In genomic region chr2:73313117-73313501, GRCm38 (mm10) we compare ENCODE assay signal across 8 mouse cellular contexts. TPM values are rescaled to one million over a fixed set of nuclear protein-coding genes. Genes with fewer than 3 reads are reported as not detected.
DNase-seq lines count a peak whose midpoint lies in the region; ATAC-seq lines count a peak whose summit lies in the region.

No protein-coding gene starts in this region.

- H3K4me3 ChIP-seq in intestine, embryonic 14.5 days (ENCODE audit: low read depth, low read length), result peak overlapping the region; percentile 99
- H3K4me3 ChIP-seq in limb, embryonic 11.5 days (ENCODE audit: low read depth, low read length), result peak overlapping the region; percentile 84
- peak overlapping the region; percentile 73 for H3K4me3 ChIP-seq in midbrain, embryonic 13.5 days (replicated peaks)

- H3K9me3 ChIP-seq in intestine, embryonic 14.5 days (ENCODE audit: control insufficient read depth, low read length), result no peaks in the 10 kb centered on the region
- H3K9me3 ChIP-seq in limb, embryonic 11.5 days (ENCODE audit: control insufficient read depth, low read length), result no peaks in the 10 kb centered on the region
- no peaks in the 10 kb centered on the region for H3K9me3 ChIP-seq in midbrain, embryonic 13.5 days

- peak overlapping the region; percentile 82; the same call in 1 of the 2 replicates for H3K27ac ChIP-seq in intestine, embryonic 14.5 days (ENCODE audit: low read depth)
- no peak overlapping the region for H3K27ac ChIP-seq in limb, embryonic 11.5 days (replicated peaks; ENCODE audit: low read depth, low read length)
- 0 out of 2 replicates have a peak overlapping the region, but pooled peaks have one; percentile 7 for H3K27ac ChIP-seq in midbrain, embryonic 13.5 days

- WGBS in intestine, embryonic 14.5 days, result 39% methylated on average over 14 of the region's 14 CpGs
- 50% methylated on average over 14 of the region's 14 CpGs for WGBS in limb, embryonic 11.5 days
- 49% methylated on average over 14 of the region's 14 CpGs for WGBS in midbrain, embryonic 13.5 days

- peak overlapping the region; percentile 57 for H3K4me2 ChIP-seq in intestine, embryonic 14.5 days (ENCODE audit: low read length)
- peak overlapping the region; percentile 79 for H3K4me2 ChIP-seq in limb, embryonic 11.5 days (ENCODE audit: low read depth, severe bottlenecking)
- H3K4me2 ChIP-seq in midbrain, embryonic 13.5 days (replicated peaks), result peak overlapping the region; percentile 48

- ATAC-seq in frontal cortex, adult (ENCODE audit: low TSS enrichment), result peak; percentile 15; the same call in 1 of the 2 replicates
- ATAC-seq in intestine, embryonic 14.5 days (replicated peaks; ENCODE audit: low FRiP score, low TSS enrichment, low read depth), result 0 out of 2 replicates have a peak, but pooled peaks have one; percentile 32
- ATAC-seq in limb, embryonic 11.5 days (ENCODE audit: insufficient number of reproducible peaks, low FRiP score, low TSS enrichment, low read depth), result no peak
- ATAC-seq in midbrain, embryonic 13.5 days, result peak; percentile 46

- peaks cover 21% of the 10 kb centered on the region for H3K36me3 ChIP-seq in intestine, embryonic 14.5 days (ENCODE audit: control insufficient read depth, insufficient read depth, low read length)
- H3K36me3 ChIP-seq in limb, embryonic 11.5 days (ENCODE audit: control insufficient read depth, insufficient read depth, low read length), result peaks cover 8% of the 10 kb centered on the region
- peaks cover 17% of the 10 kb centered on the region for H3K36me3 ChIP-seq in midbrain, embryonic 13.5 days

- H3K4me1 ChIP-seq in intestine, embryonic 14.5 days (replicated peaks; ENCODE audit: control insufficient read depth, insufficient read depth, low read length), result peaks cover 7% of the 10 kb centered on the region
- no peaks in the 10 kb centered on the region for H3K4me1 ChIP-seq in limb, embryonic 11.5 days (ENCODE audit: control insufficient read depth, insufficient read depth, low read length)
- peaks cover 16% of the 10 kb centered on the region for H3K4me1 ChIP-seq in midbrain, embryonic 13.5 days (replicated peaks)

- no peak for DNase-seq in frontal cortex, postnatal 14 days (ENCODE audit: low spot score in 2 of 2)
- DNase-seq in cerebellum, postnatal 25 days, result peak; percentile 53 to 73
- peak; percentile 12 to 17 for DNase-seq in gastrocnemius, adult 8-10 months (ENCODE audit: low spot score in 2 of 2)
- peak; percentile 78 for DNase-seq in intestine, embryonic 14.5 days (ENCODE audit: low spot score)
- peak; percentile 36 for DNase-seq in limb, embryonic 11.5 days (ENCODE audit: low spot score)
- peak; percentile 55 to 77 for DNase-seq in spleen, postnatal 4 days (ENCODE audit: low spot score in 2 of 2)

- peak overlapping the region; percentile 71 for H3K9ac ChIP-seq in intestine, embryonic 14.5 days (ENCODE audit: low read length)
- no peak overlapping the region for H3K9ac ChIP-seq in limb, embryonic 11.5 days (ENCODE audit: low read length)
- peak overlapping the region; percentile 62 for H3K9ac ChIP-seq in midbrain, embryonic 13.5 days (replicated peaks)

- H3K27me3 ChIP-seq in intestine, embryonic 14.5 days (replicated peaks; ENCODE audit: control insufficient read depth, insufficient read depth, low read length), result no peaks in the 10 kb centered on the region
- H3K27me3 ChIP-seq in limb, embryonic 11.5 days (ENCODE audit: control insufficient read depth, insufficient read depth, low read length), result no peaks in the 10 kb centered on the region
- H3K27me3 ChIP-seq in midbrain, embryonic 13.5 days, result no peaks in the 10 kb centered on the region

RNA-seq across cellular contexts. Expression of gene Cir1, which starts 0.6 kb away (rescaled TPM):
- 10 to 100 TPM in 2 of 4 experiments, 1 to 10 TPM in 2; 8.8 to 14.1 (median 11.7) TPM for total RNA-seq in gastrocnemius, adult 8-10 months (2022)
- polyA plus RNA-seq in intestine, embryonic 14.5 days (2014; fragmentation: Nextera tagmentation; extraction: Ambion mirVana), result 22.3 and 24.5 TPM in 2 replicates
- 23.9 and 25.7 TPM in 2 replicates for polyA plus RNA-seq in limb, embryonic 11.5 days (2014; fragmentation: Nextera tagmentation; extraction: Ambion mirVana)
- 34.0 and 34.8 TPM in 2 replicates for polyA plus RNA-seq in midbrain, embryonic 13.5 days (2015; fragmentation: Nextera tagmentation; extraction: Ambion mirVana)

RNA-seq across cellular contexts. Expression of gene Scrn3, which starts 0.7 kb away (rescaled TPM):
- total RNA-seq in gastrocnemius, adult 8-10 months (2022), result 10 to 100 TPM; 57.9 to 59.9 (median 58.6) TPM
- 12.2 and 12.6 TPM in 2 replicates for polyA plus RNA-seq in intestine, embryonic 14.5 days (2014; fragmentation: Nextera tagmentation; extraction: Ambion mirVana)
- polyA plus RNA-seq in limb, embryonic 11.5 days (2014; fragmentation: Nextera tagmentation; extraction: Ambion mirVana), result 17.0 and 17.8 TPM in 2 replicates
- polyA plus RNA-seq in midbrain, embryonic 13.5 days (2015; fragmentation: Nextera tagmentation; extraction: Ambion mirVana), result 8.1 and 9.6 TPM in 2 replicates

RNA-seq across cellular contexts. Expression of gene Sp9, which starts 41.4 kb away (rescaled TPM):
- not detected for total RNA-seq in gastrocnemius, adult 8-10 months (2022)
- not detected in 2 replicates for polyA plus RNA-seq in intestine, embryonic 14.5 days (2014; fragmentation: Nextera tagmentation; extraction: Ambion mirVana)
- 0.87 and 0.92 TPM in 2 replicates for polyA plus RNA-seq in limb, embryonic 11.5 days (2014; fragmentation: Nextera tagmentation; extraction: Ambion mirVana)
- polyA plus RNA-seq in midbrain, embryonic 13.5 days (2015; fragmentation: Nextera tagmentation; extraction: Ambion mirVana), result 6.1 and 8.9 TPM in 2 replicates

Comparison
In these comparisons a context has a peak if more than half of its experiments do, and no peak if none do; other contexts are left out.
1. DNase-seq: peak in cerebellum, postnatal 25 days (2 of 2), gastrocnemius, adult 8-10 months (2 of 2), intestine, embryonic 14.5 days (single experiment), limb, embryonic 11.5 days (single experiment) and spleen, postnatal 4 days (2 of 2); none in frontal cortex, postnatal 14 days (0 of 2).
2. Peak in every context shown above with its lines, with median percentiles within 50 percentile points of each other: H3K4me2 ChIP-seq and H3K4me3 ChIP-seq.